Mouse (Mus musculus) liver, adult 2 months (tissue): Measurements from ENCODE around the gene Morn1. TPM values are rescaled to one million over a fixed set of nuclear protein-coding genes. Genes with fewer than 3 reads are reported as not detected.

Experiments used
- DNase-seq: peaks from one replicate; pipeline ENCODE4 v3.0.0-alpha.2; 2011; ENCODE audit warnings: low read depth, low spot score; ENCODE audit errors: extremely low read depth
- H3K27ac ChIP-seq: fragments of 200-500 bp; replicated peaks from 2 replicates; pipeline ENCODE4 v1.5.1; 2012; ENCODE audit warnings: low read depth, mild to moderate bottlenecking, control low read depth, inconsistent platforms, low read length; ENCODE audit not compliant: insufficient read depth
- H3K27me3 ChIP-seq: fragments of 200-500 bp; 2 replicates; pipeline ENCODE4 v1.6.1; 2012; ENCODE audit warnings: mild to moderate bottlenecking, moderate library complexity, low read length, inconsistent platforms; ENCODE audit not compliant: control insufficient read depth, insufficient read depth
- H3K36me3 ChIP-seq: fragments of 200-500 bp; 2 replicates; pipeline ENCODE4 v1.6.1; 2012; ENCODE audit warnings: low read length, inconsistent platforms; ENCODE audit not compliant: control insufficient read depth, insufficient read depth
- H3K4me1 ChIP-seq: fragments of 200-500 bp; 2 replicates; pipeline ENCODE4 v1.6.1; 2011; ENCODE audit warnings: low read length; ENCODE audit not compliant: control insufficient read depth, insufficient read depth
- H3K4me3 ChIP-seq: fragments of 200-500 bp; 2 replicates; pipeline ENCODE4 v1.5.1; 2011; ENCODE audit warnings: low read depth, mild to moderate bottlenecking, control low read depth, low read length, moderate library complexity; ENCODE audit not compliant: insufficient read depth
- H3K79me2 ChIP-seq: fragments of 200-500 bp; 2 replicates; pipeline ENCODE4 v1.6.1; 2012; ENCODE audit warnings: inconsistent platforms, mild to moderate bottlenecking, low read length, moderate library complexity; ENCODE audit not compliant: control insufficient read depth, insufficient read depth
- H3K9ac ChIP-seq: fragments of 200-500 bp; 2 replicates; pipeline ENCODE4 v1.6.1; 2012; ENCODE audit warnings: low read depth, mild to moderate bottlenecking, control low read depth, inconsistent platforms, low read length
- CTCF ChIP-seq: fragments of 200-500 bp; IDR thresholded peaks from 2 replicates; pipeline ENCODE4 v1.5.1; 2011; ENCODE audit warnings: low read depth, low read length, control low read depth
- POLR2A ChIP-seq: fragments of 200-500 bp; IDR thresholded peaks from 2 replicates; pipeline ENCODE4 v1.6.1; 2011; ENCODE audit warnings: low read length, control low read depth; ENCODE audit not compliant: insufficient read depth; ENCODE audit errors: extremely low read depth
- WGBS: fragments of 180-500 bp; shearing (Covaris S2); methylation state at CpG from one replicate; pipeline ENCODE4 v1.1.7; 2018; 5-methylcytosine and 5-hydroxymethylcytosine counted together
- polyA plus RNA-seq: library from polyadenylated mRNA; depleted of rRNA; stranded (reverse); fragments of >200 nt; gene quantifications from 2 replicates; pipeline ENCODE4 v1.2.3, GENCODE M21; 2012; rRNA removed
- total RNA-seq: library from RNA; depleted of rRNA; stranded (reverse); fragments of >200 nt; gene quantifications from 2 replicates; pipeline ENCODE4 v1.2.3, GENCODE M21; 2014; rRNA removed

Morn1 gene
- total RNA-seq (2.5 and 4.2 TPM in 2 replicates), polyA plus RNA-seq (3.0 and 3.6 TPM in 2 replicates)

DNA sequence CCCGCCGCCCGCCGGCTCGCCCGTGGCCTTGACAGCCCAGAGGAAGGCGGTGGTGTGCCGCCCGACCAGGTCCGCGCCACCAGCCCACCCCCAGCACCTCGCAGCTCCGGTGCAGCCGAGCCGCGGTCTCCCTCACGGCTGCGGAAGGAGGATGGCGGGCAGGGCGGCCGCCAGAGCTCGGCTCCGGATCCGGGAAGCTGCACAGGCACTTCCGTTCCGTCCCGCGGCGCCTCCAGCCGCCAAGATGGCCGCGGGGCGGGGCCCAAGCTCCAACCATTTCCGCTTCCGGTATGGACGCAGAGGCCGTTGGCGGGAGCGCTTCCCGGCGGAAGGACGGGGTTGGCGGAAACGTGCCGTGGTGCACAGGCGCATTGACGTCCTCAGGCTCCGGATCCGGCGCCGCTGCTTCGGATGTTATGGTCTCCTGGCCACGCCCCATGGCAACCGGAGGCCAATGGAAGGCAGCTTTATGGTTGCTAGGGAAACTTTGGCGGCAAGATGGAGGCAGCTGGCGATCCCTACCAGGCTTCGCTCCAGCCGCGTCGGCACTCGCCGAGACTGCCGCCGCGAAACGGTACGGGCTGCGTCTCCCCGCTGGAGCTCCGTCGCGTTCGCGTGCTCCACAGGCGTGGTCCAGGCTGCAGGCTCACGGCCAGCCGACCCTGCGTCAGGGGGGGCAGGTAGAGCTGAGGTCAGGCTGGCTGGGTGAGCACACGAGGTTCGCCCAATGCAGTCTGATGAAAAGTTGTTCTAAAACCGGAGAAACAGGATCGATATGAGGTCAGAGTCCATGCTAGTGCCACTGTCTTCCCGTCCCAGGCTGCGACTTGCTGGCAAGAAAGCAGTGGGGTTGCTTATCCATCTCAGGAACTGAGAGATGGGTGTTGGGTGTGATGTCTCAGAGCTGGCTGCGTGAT lies at the start of gene Morn1, which contains the start of gene Rer1:
Morn1 (plus strand) TSS at position 470 of the 917 bp plus-strand sequence.
Rer1 (minus strand) TSS at position 275 of the 917 bp plus-strand sequence.
- peak within 1 kb of the TSS; percentile 92 for H3K9ac ChIP-seq
- peak within 1 kb of the TSS; percentile 82 for H3K4me3 ChIP-seq
- peak; percentile 94 for DNase-seq
- peak within 1 kb of the TSS; percentile 87 for H3K27ac ChIP-seq
- H3K36me3 ChIP-seq = peaks cover 5% of the 10 kb centered on the region
- peaks cover 30% of the 10 kb centered on the region for H3K4me1 ChIP-seq
- H3K79me2 ChIP-seq = peaks cover 25% of the 10 kb centered on the region
- WGBS = under 1% methylated on average over 84 of the region's 85 CpGs
- TF ChIP-seq CTCF (no peak), POLR2A (peak; percentile 72; the same call in 1 of the 2 replicates)
- no peaks in the 10 kb centered on the region for H3K27me3 ChIP-seq

- Histone ChIP-seq H3K27ac (no peak overlapping the region), H3K27me3 (peaks cover 6% of the 10 kb centered on the region; the same call in 1 of the 2 replicates), H3K9ac (no peak overlapping the region), H3K36me3 (no peaks in the 10 kb centered on the region), H3K79me2 (no peaks in the 10 kb centered on the region), H3K4me1 (no peaks in the 10 kb centered on the region), H3K4me3 (no peak overlapping the region)
- no peak for DNase-seq
- 71% methylated on average over 9 of the region's 9 CpGs for WGBS
- TF ChIP-seq POLR2A (no peak), CTCF (no peak)
Measured at GRCm38 (mm10) chr4:155040197-155040596, 46.2 kb upstream of the Morn1 start.

GRCm38 (mm10) chr4:155040696-155041095 lies 45.7 kb upstream of the Morn1 start:
- Histone ChIP-seq H3K4me1 (no peaks in the 10 kb centered on the region), H3K27me3 (peaks cover 6% of the 10 kb centered on the region; the same call in 1 of the 2 replicates), H3K9ac (no peak overlapping the region), H3K27ac (no peak overlapping the region), H3K79me2 (no peaks in the 10 kb centered on the region), H3K36me3 (no peaks in the 10 kb centered on the region), H3K4me3 (no peak overlapping the region)
- no peak for DNase-seq
- no peak for TF ChIP-seq CTCF
- no peak for TF ChIP-seq POLR2A
- 71% methylated on average over 6 of the region's 6 CpGs for WGBS

GRCm38 (mm10) chr4:155042606-155043288 lies 43.6 kb upstream of the Morn1 start:
- H3K27me3 ChIP-seq = peaks cover 6% of the 10 kb centered on the region; the same call in 1 of the 2 replicates
- TF ChIP-seq CTCF (no peak), POLR2A (no peak)
- no peaks in the 10 kb centered on the region for H3K79me2 ChIP-seq
- H3K4me3 ChIP-seq = no peak overlapping the region
- H3K4me1 ChIP-seq = no peaks in the 10 kb centered on the region
- DNase-seq = no peak
- H3K9ac ChIP-seq = no peak overlapping the region
- H3K36me3 ChIP-seq = no peaks in the 10 kb centered on the region
- 5% methylated on average over 65 of the region's 65 CpGs for WGBS
- H3K27ac ChIP-seq = no peak overlapping the region

DNA sequence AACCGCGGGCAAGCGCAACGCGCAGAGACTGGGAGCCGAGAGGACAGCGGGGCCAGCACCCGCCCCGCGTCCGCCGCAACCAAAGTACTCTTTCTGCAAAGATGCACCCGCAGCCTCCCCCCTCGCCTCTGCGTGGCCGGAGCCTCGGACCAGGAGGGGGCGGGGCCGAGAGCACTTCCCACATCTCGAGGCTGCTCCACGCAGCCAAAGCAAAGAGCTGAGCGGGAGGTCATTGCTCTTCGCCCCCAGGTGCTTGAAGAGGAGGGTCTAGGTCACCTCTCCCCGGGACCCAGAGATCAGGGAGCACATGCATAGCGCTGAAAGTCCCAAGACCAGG lies 43.1 kb upstream of the Morn1 start:
- Histone ChIP-seq H3K36me3 (no peaks in the 10 kb centered on the region), H3K27ac (no peak overlapping the region), H3K79me2 (no peaks in the 10 kb centered on the region), H3K4me3 (no peak overlapping the region), H3K9ac (no peak overlapping the region), H3K27me3 (peaks cover 6% of the 10 kb centered on the region; the same call in 1 of the 2 replicates), H3K4me1 (no peaks in the 10 kb centered on the region)
- 2% methylated on average over 25 of the region's 25 CpGs for WGBS
- DNase-seq = no peak
- TF ChIP-seq POLR2A (no peak), CTCF (no peak)
